Mouse (Mus musculus): ENCODE measurements around the gene Taf5. TPM values are rescaled to one million over a fixed set of nuclear protein-coding genes. Genes with fewer than 3 reads are reported as not detected.

Gene Taf5
- polyA plus RNA-seq, 1 experiment from 2014 or later, result 7.2 TPM

- no peak overlapping the region for H3K27ac ChIP-seq (replicated peaks)
- no peaks in the 10 kb centered on the region for H3K9me3 ChIP-seq
- peaks cover 98% of the 10 kb centered on the region for H3K36me3 ChIP-seq (replicated peaks)
- H3K27me3 ChIP-seq (replicated peaks; ENCODE audit: low read depth, poor library complexity, severe bottlenecking), result no peaks in the 10 kb centered on the region
- H3K4me1 ChIP-seq, result no peaks in the 10 kb centered on the region
- H3K4me3 ChIP-seq, result no peak overlapping the region
- no peak for DNase-seq (ENCODE audit: low spot score)
- WGBS, result 91% methylated on average over 3 of the region's 3 CpGs
These were observed 26.6 kb upstream of the Taf5 start for GRCm38 (mm10) chr19:47040720-47041473.

- Histone ChIP-seq H3K27me3 (replicated peaks; ENCODE audit: low read depth, poor library complexity, severe bottlenecking) (no peaks in the 10 kb centered on the region), H3K4me1 (peaks cover under 1% of the 10 kb centered on the region; the same call in 1 of the 2 replicates), H3K27ac (replicated peaks) (no peak overlapping the region), H3K9me3 (no peaks in the 10 kb centered on the region), H3K36me3 (replicated peaks) (peaks cover 97% of the 10 kb centered on the region), H3K4me3 (no peak overlapping the region)
- DNase-seq (ENCODE audit: low spot score), result no peak
- 92% methylated on average over 3 of the region's 3 CpGs for WGBS
These were observed 23.9 kb upstream of the Taf5 start for GRCm38 (mm10) chr19:47043608-47044007.

- Histone ChIP-seq H3K4me3 (no peak overlapping the region), H3K27ac (replicated peaks) (no peak overlapping the region), H3K4me1 (peaks cover 20% of the 10 kb centered on the region), H3K36me3 (replicated peaks) (peaks cover 69% of the 10 kb centered on the region), H3K9me3 (no peaks in the 10 kb centered on the region), H3K27me3 (replicated peaks; ENCODE audit: low read depth, poor library complexity, severe bottlenecking) (no peaks in the 10 kb centered on the region)
- WGBS, result 95% methylated on average over 1 of the region's 1 CpGs
- no peak for DNase-seq (ENCODE audit: low spot score)
These were observed 21.2 kb upstream of the Taf5 start for GRCm38 (mm10) chr19:47046343-47046742.

GRCm38 (mm10) chr19:47047236-47047833 lies 20.2 kb upstream of the Taf5 start:
- peaks cover 60% of the 10 kb centered on the region for H3K36me3 ChIP-seq (replicated peaks)

GRCm38 (mm10) chr19:47049061-47049460 lies 18.5 kb upstream of the Taf5 start:
- peak overlapping the region; percentile 92 for H3K4me3 ChIP-seq
- WGBS, result 68% methylated on average over 4 of the region's 4 CpGs
- H3K36me3 ChIP-seq (replicated peaks), result peaks cover 44% of the 10 kb centered on the region
- H3K27me3 ChIP-seq (replicated peaks; ENCODE audit: low read depth, poor library complexity, severe bottlenecking), result no peaks in the 10 kb centered on the region
- H3K4me1 ChIP-seq, result peaks cover 20% of the 10 kb centered on the region
- H3K9me3 ChIP-seq, result no peaks in the 10 kb centered on the region
- no peak overlapping the region for H3K27ac ChIP-seq (replicated peaks)
- DNase-seq (ENCODE audit: low spot score), result no peak

More at GRCm38 (mm10) chr19:47047236-47047833, 20.2 kb upstream of the Taf5 start:
- Histone ChIP-seq H3K4me1 (peaks cover 20% of the 10 kb centered on the region), H3K4me3 (no peak overlapping the region), H3K9me3 (no peaks in the 10 kb centered on the region), H3K27me3 (replicated peaks; ENCODE audit: low read depth, poor library complexity, severe bottlenecking) (no peaks in the 10 kb centered on the region), H3K27ac (replicated peaks) (no peak overlapping the region)
- no peak for DNase-seq (ENCODE audit: low spot score)
- WGBS, result 86% methylated on average over 13 of the region's 13 CpGs

GRCm38 (mm10) chr19:47049840-47050239 lies 17.7 kb upstream of the Taf5 start:
- peaks cover 36% of the 10 kb centered on the region for H3K36me3 ChIP-seq (replicated peaks)
- peak overlapping the region; percentile 96; the same call in 1 of the 2 replicates for H3K27ac ChIP-seq (replicated peaks)

DNA sequence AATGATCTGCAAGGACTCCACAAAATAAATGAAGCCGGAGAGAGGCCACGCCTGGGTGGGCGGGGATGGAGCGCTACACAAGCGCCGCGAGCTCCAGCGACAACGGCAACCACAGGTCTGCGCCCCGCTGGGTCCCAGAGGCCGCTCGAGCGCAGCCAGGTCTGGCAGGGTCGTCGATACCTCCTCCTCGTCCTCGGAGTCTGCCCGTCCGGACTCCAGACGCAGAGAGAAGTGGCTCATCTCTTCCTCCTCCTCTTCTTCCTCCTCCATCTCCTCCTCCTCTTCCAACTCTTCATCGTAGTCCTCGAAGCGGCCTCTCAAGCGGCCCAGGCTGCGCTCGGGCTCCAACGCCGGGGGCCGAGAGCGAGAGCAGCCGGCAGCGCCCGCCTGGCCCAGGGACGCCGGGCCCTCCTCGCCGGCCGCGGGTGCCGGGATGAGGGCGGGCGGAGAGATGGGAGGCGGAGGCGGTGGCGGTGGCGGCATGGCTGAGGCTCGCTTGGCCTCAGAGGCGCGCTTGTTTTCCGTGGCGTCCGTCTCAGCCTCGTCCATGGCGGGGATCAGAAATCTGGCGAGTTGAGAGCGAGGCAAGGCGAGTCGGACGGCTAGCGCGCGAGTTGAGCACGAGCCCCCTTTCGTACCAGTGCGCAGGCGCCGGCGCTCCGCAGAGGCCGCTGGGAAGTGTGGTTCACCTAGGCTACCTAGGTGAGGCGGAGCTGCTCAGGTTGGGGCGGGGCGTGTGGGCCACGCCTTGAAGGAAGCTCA lies 17.1 kb upstream of the Taf5 start, which contains the start of gene Pcgf6:
TSS of gene Pcgf6 (minus strand) at position 636 of the 762 bp plus-strand sequence.
- under 1% methylated on average over 75 of the region's 75 CpGs for WGBS
- peaks cover 20% of the 10 kb centered on the region for H3K4me1 ChIP-seq
- peak; percentile 91 for DNase-seq (ENCODE audit: low spot score)

More at GRCm38 (mm10) chr19:47049840-47050239, 17.7 kb upstream of the Taf5 start:
- Histone ChIP-seq H3K9me3 (no peaks in the 10 kb centered on the region), H3K4me3 (peak overlapping the region; percentile 92), H3K27me3 (replicated peaks; ENCODE audit: low read depth, poor library complexity, severe bottlenecking) (no peaks in the 10 kb centered on the region), H3K4me1 (peaks cover 20% of the 10 kb centered on the region)
- no peak for DNase-seq (ENCODE audit: low spot score)
- 11% methylated on average over 7 of the region's 7 CpGs for WGBS

DNA sequence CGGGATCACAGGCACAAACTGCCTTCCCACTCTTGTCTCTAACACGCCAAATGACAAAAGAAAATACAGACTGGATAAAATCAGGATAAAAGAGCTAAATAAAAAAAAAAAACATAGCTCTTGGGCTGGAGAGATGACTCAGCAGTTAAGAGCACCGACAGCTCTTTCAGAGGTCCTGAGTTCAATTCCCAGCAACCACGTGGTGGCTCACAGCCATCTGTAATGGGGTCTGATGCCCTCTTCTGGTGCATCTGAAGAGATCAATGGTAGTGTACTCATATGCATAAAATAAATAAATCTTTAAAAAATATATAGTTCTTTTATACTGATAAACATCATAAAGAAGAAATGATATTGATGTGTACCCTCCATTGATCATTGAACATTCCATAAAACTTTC lies 14.6 kb upstream of the Taf5 start:
- 88% methylated on average over 4 of the region's 4 CpGs for WGBS
- no peak for DNase-seq (ENCODE audit: low spot score)
- no peaks in the 10 kb centered on the region for H3K9me3 ChIP-seq
- no peak overlapping the region for H3K4me3 ChIP-seq
- no peaks in the 10 kb centered on the region for H3K27me3 ChIP-seq (replicated peaks; ENCODE audit: low read depth, poor library complexity, severe bottlenecking)
- peaks cover 5% of the 10 kb centered on the region for H3K36me3 ChIP-seq (replicated peaks)
- peaks cover 20% of the 10 kb centered on the region for H3K4me1 ChIP-seq
- H3K27ac ChIP-seq (replicated peaks), result no peak overlapping the region

More for the DNA sequence above, 17.1 kb upstream of the Taf5 start, which contains the start of gene Pcgf6:
- peak within 1 kb of the TSS; percentile 92 for H3K4me3 ChIP-seq
- H3K9me3 ChIP-seq, result no peaks in the 10 kb centered on the region
- no peaks in the 10 kb centered on the region for H3K27me3 ChIP-seq (replicated peaks; ENCODE audit: low read depth, poor library complexity, severe bottlenecking)
- peaks cover 30% of the 10 kb centered on the region for H3K36me3 ChIP-seq (replicated peaks)
- H3K27ac ChIP-seq (replicated peaks), result peak within 1 kb of the TSS; percentile 96

DNA sequence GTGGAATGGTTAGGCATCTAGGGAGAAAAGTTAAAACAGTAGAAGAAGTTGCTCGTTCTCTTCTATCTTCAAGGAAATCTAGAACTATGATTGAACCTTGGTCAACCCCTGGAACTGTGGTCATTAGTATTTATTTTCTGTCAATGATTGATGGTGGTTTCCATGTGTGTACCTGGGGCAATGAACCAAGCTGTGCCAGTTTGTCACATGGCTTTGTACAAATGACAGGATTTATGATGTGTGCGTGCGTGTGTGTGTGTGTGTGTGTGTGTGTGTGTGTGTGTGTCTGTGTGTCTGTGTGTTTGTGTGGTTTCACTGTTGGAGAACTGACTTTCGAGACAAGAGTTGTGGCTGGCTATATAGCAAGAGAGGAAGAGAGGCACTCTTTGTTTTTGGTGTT lies 14.1 kb upstream of the Taf5 start:
- Histone ChIP-seq H3K4me3 (no peak overlapping the region), H3K9me3 (no peaks in the 10 kb centered on the region), H3K27ac (replicated peaks) (no peak overlapping the region), H3K27me3 (replicated peaks; ENCODE audit: low read depth, poor library complexity, severe bottlenecking) (no peaks in the 10 kb centered on the region), H3K4me1 (peaks cover 20% of the 10 kb centered on the region), H3K36me3 (replicated peaks) (no peaks in the 10 kb centered on the region)
- DNase-seq (ENCODE audit: low spot score), result no peak
- WGBS, result 85% methylated on average over 4 of the region's 4 CpGs

DNA sequence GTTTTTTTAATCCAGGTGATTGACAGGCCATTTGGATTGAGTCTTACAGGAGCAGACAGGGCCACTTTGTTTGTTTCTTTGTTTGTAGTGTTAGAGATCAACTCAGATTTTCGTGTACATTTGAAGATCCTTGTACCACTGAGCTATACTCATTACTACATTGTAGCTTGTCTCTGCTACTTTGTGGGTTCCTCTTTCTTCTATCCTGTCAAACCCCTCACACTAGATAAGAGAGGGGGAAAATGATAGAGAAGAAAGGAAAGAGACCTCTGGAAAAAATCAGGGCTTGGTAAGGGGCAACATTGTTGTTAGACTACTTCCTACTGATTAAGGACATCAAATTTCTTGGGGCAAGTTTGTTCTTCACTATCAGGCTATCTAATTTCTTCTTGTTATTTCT lies 9.9 kb upstream of the Taf5 start:
- no peak overlapping the region for H3K27ac ChIP-seq (replicated peaks)
- DNase-seq (ENCODE audit: low spot score), result no peak
- H3K4me1 ChIP-seq, result no peaks in the 10 kb centered on the region
- no peaks in the 10 kb centered on the region for H3K36me3 ChIP-seq (replicated peaks)
- no peak overlapping the region for H3K4me3 ChIP-seq
- 65% methylated on average over 1 of the region's 1 CpGs for WGBS
- no peaks in the 10 kb centered on the region for H3K9me3 ChIP-seq
- no peaks in the 10 kb centered on the region for H3K27me3 ChIP-seq (replicated peaks; ENCODE audit: low read depth, poor library complexity, severe bottlenecking)

DNA sequence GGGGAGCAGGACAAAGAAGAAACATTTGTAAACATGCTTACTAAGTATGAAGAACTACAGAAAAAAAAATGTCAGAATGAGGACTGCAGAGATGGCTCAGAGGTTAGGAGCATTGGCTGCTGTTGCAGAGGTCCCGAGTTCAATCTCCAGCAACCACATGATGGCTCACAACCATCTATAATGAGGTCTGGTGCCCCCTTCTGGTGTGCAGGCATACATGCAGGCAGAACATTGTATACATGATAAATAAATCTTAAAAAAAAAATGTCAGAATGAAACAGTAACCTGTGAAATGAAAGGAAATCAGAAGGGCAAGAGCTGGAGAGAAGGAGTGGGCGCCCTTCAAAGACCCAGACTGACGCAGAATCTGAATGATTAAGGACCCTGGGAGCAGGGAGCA lies 1.7 kb upstream of the Taf5 start:
- Histone ChIP-seq H3K4me1 (peaks cover 12% of the 10 kb centered on the region), H3K27me3 (replicated peaks; ENCODE audit: low read depth, poor library complexity, severe bottlenecking) (no peaks in the 10 kb centered on the region), H3K9me3 (no peaks in the 10 kb centered on the region), H3K27ac (replicated peaks) (no peak overlapping the region), H3K36me3 (replicated peaks) (peaks cover 4% of the 10 kb centered on the region), H3K4me3 (no peak overlapping the region)
- DNase-seq (ENCODE audit: low spot score), result no peak
- WGBS, result 92% methylated on average over 3 of the region's 3 CpGs

DNA sequence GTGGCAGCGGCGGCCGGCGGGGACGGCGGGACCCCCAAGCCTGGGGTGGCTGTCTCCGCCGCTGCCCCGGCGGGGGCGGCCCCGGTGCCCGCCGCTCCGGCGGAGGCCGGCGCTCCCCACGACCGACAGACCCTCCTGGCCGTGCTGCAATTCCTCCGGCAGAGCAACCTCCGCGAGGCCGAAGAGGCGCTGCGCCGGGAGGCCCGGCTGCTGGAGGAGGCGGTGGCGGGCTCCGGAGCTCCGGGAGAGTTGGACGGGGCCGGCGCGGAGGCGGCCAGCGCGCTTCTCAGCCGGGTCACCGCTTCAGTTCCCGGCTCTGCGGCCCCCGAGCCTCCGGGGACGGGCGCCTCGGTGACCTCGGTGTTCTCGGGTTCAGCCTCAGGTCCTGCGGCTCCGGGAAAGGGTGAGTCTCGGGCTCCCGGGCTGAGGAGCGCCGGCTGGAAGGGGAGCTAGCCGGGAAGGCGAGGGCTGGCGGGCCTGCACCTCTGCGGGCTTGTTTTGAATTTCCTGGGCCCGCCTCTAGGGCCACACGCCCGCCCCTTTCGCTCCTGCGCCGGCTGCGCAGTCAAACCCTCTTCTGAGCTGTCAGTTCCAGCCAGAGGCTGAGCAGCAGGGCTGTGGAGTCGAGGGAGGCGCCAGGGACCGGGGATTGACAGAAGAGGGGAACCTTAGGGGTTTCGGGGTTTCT lies 522 bp downstream of the Taf5 start:
- peaks cover 26% of the 10 kb centered on the region for H3K36me3 ChIP-seq (replicated peaks)
- under 1% methylated on average over 72 of the region's 72 CpGs for WGBS

More for the DNA sequence above, 522 bp downstream of the Taf5 start:
- Histone ChIP-seq H3K27ac (replicated peaks) (peak overlapping the region; percentile 94), H3K27me3 (replicated peaks; ENCODE audit: low read depth, poor library complexity, severe bottlenecking) (no peaks in the 10 kb centered on the region), H3K9me3 (no peaks in the 10 kb centered on the region), H3K4me1 (peaks cover 12% of the 10 kb centered on the region), H3K4me3 (peak overlapping the region; percentile 100)
- DNase-seq (ENCODE audit: low spot score), result peak; percentile 89

Data from embryonic facial prominence, embryonic 10.5 days (tissue).